Comparison of ENCODE assay signal across 26 mouse cellular contexts in the genomic region with DNA sequence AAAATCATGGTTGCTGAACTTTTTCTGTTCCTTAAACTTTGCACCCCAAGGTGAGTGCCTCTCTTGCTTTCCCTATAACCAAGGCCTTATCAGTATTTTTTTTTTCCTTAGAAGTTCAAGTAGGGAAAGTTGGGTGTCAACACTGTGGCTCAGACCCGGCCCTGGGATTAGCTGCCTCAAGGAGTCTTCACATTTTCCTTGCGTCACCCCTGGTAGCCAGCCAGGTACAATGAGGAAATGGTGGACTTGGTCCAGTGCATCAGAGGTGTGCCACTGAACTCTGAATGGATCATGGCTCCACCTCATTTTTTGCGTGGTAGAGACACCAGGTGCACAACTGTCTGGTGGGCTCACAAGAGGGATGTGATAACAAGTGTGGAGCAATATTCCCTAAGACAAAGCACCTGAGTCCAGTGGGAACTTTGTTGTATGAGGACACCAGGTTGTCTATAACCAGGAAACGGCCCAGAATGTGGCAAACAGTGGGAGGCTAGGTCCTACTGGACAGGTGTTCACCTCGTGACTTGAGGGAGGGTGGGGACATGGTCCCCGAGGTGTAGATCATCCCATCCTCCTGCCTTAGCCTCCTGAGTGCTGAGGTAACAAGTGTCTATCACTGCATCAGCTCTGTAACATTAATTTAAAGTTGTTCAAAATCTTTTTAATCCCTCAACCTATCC. TPM values are rescaled to one million over a fixed set of nuclear protein-coding genes. Genes with fewer than 3 reads are reported as not detected.
A peak's percentile ranks its signal among the peaks of the same experiment; 100 is the strongest.
DNase-seq lines count a peak whose midpoint lies in the region; ATAC-seq and TF ChIP-seq lines count a peak whose summit lies in the region.
"Had no signal": no experiment of that assay in that cellular context is flagged by ENCODE, and none has a peak within 500 bp of the region (broad histone marks: within the 10 kb centered on the region; RNA-seq: fewer than 3 reads in every experiment).

No protein-coding gene starts in this region.

- WGBS in heart, adult 2 months: 84% methylated on average over 6 of the region's 6 CpGs
- WGBS in stomach, postnatal 0 days: 74% methylated on average over 6 of the region's 6 CpGs
- WGBS in hindbrain, embryonic 13.5 days: 89% methylated on average over 6 of the region's 6 CpGs

- H3K27me3 ChIP-seq in heart, adult 2 months (ENCODE audit: control insufficient read depth, insufficient read depth, low read length): no peaks in the 10 kb centered on the region
- no peaks in the 10 kb centered on the region for H3K27me3 ChIP-seq in stomach, postnatal 0 days (ENCODE audit: control insufficient read depth, insufficient read depth, low read length)
- H3K27me3 ChIP-seq in hindbrain, embryonic 13.5 days: no peaks in the 10 kb centered on the region
- H3K27me3 ChIP-seq: hindbrain, embryonic 12.5 days; limb, embryonic 12.5 days; liver, embryonic 15.5 days; neural tube, embryonic 12.5 days had no signal

- TF ChIP-seq CTCF in heart, adult 2 months (IDR thresholded peaks at IDR 0.05): no peak
- no peak for TF ChIP-seq CTCF in stomach, postnatal 0 days (IDR thresholded peaks at IDR 0.05; ENCODE audit: low read depth)

- H3K4me3 ChIP-seq in heart, adult 2 months: no peak overlapping the region
- no peak overlapping the region for H3K4me3 ChIP-seq in stomach, postnatal 0 days (ENCODE audit: low read depth, low read length)
- no peak overlapping the region for H3K4me3 ChIP-seq in hindbrain, embryonic 13.5 days
- H3K4me3 ChIP-seq: gastrocnemius, adult 2 months; hindbrain, embryonic 12.5 days; limb, embryonic 12.5 days; liver, embryonic 15.5 days; neural tube, embryonic 12.5 days had no signal

- no peak overlapping the region for H3K9ac ChIP-seq in heart, adult 2 months (ENCODE audit: low read depth, low read length)
- no peak overlapping the region for H3K9ac ChIP-seq in stomach, postnatal 0 days (ENCODE audit: low read length)
- H3K9ac ChIP-seq in hindbrain, embryonic 13.5 days: no peak overlapping the region
- H3K9ac ChIP-seq: hindbrain, embryonic 12.5 days; limb, embryonic 12.5 days; liver, embryonic 15.5 days; neural tube, embryonic 12.5 days had no signal

- no peak overlapping the region for H3K27ac ChIP-seq in heart, adult 2 months
- H3K27ac ChIP-seq in stomach, postnatal 0 days (replicated peaks): no peak overlapping the region
- no peak overlapping the region for H3K27ac ChIP-seq in hindbrain, embryonic 13.5 days
- H3K27ac ChIP-seq: gastrocnemius, adult 2 months; hindbrain, embryonic 12.5 days; liver, embryonic 15.5 days; macrophage; neural tube, embryonic 12.5 days had no signal

- no peaks in the 10 kb centered on the region for H3K79me2 ChIP-seq in heart, adult 2 months (replicated peaks; ENCODE audit: control insufficient read depth, insufficient read depth, low read length)

- peaks cover 6% of the 10 kb centered on the region for H3K36me3 ChIP-seq in heart, adult 2 months (ENCODE audit: control insufficient read depth, insufficient read depth, low read length)
- H3K36me3 ChIP-seq in stomach, postnatal 0 days (ENCODE audit: control insufficient read depth, insufficient read depth, low read length): no peaks in the 10 kb centered on the region
- H3K36me3 ChIP-seq in hindbrain, embryonic 13.5 days: no peaks in the 10 kb centered on the region
- H3K36me3 ChIP-seq: G1E; hindbrain, embryonic 12.5 days; limb, embryonic 12.5 days; liver, embryonic 15.5 days; neural tube, embryonic 12.5 days had no signal

- TF ChIP-seq POLR2A in heart, adult 2 months (IDR thresholded peaks at IDR 0.05; ENCODE audit: insufficient read depth, low read depth, low read length): no peak

- no peaks in the 10 kb centered on the region for H3K9me3 ChIP-seq in stomach, postnatal 0 days (ENCODE audit: control insufficient read depth, low read length)
- no peaks in the 10 kb centered on the region for H3K9me3 ChIP-seq in hindbrain, embryonic 13.5 days
- H3K9me3 ChIP-seq: G1E; hindbrain, embryonic 12.5 days; limb, embryonic 12.5 days; liver, embryonic 15.5 days; neural tube, embryonic 12.5 days had no signal

- DNase-seq in heart, adult 11 months: peak; percentile 86
- DNase-seq in heart, adult 2 months: no peak
- DNase-seq in lung, adult 18-20 months: peak; percentile 85 to 89
- peak; percentile 72 for DNase-seq in lung, postnatal 14 days
- peak; percentile 56 for DNase-seq in stomach, postnatal 0 days (ENCODE audit: low spot score)
- DNase-seq in left cerebral cortex, postnatal 4 days: no peak
- no peak for DNase-seq in spleen, adult 12 weeks (ENCODE audit: low spot score)
- DNase-seq: adrenal gland, postnatal 10 days; cerebellum, adult 11 months; cerebellum, adult 9-10 months; cerebellum, postnatal 36 days; gastrocnemius, adult 2 months; heart, postnatal 36 days; kidney, adult 18-20 months; kidney, postnatal 4 days; right cerebral cortex, postnatal 4 days had no signal

- no peak overlapping the region for H3K4me2 ChIP-seq in stomach, postnatal 0 days (replicated peaks; ENCODE audit: low read depth)
- no peak overlapping the region for H3K4me2 ChIP-seq in hindbrain, embryonic 13.5 days
- H3K4me2 ChIP-seq: heart, embryonic 11.5 days; hindbrain, embryonic 12.5 days; limb, embryonic 12.5 days; liver, embryonic 15.5 days; neural tube, embryonic 12.5 days had no signal

- no peak for TF ChIP-seq EP300 in heart, adult 2 months (IDR thresholded peaks at IDR 0.05; ENCODE audit: insufficient read depth, low read depth, low read length)
- no peak for TF ChIP-seq EP300 in stomach, postnatal 0 days (optimal IDR thresholded peaks at IDR 0.05)

- H3K4me1 ChIP-seq in heart, adult 2 months (ENCODE audit: control insufficient read depth, insufficient read depth, low read length): peaks cover 5% of the 10 kb centered on the region
- no peaks in the 10 kb centered on the region for H3K4me1 ChIP-seq in stomach, postnatal 0 days (replicated peaks; ENCODE audit: control insufficient read depth, insufficient read depth)
- no peaks in the 10 kb centered on the region for H3K4me1 ChIP-seq in hindbrain, embryonic 13.5 days (replicated peaks)
- H3K4me1 ChIP-seq: hindbrain, embryonic 12.5 days; liver, embryonic 15.5 days; neural tube, embryonic 12.5 days had no signal

- peak; percentile 79 for ATAC-seq in stomach, postnatal 0 days (ENCODE audit: low FRiP score, low TSS enrichment)
- ATAC-seq in hindbrain, embryonic 13.5 days (ENCODE audit: low FRiP score): no peak
- ATAC-seq: forebrain, embryonic 14.5 days; midbrain, embryonic 16.5 days had no signal

- intact Hi-C loops in heart, adult 2 months (cut with DNase I): no loop called here
- intact Hi-C loops in left cerebral cortex, postnatal 4 days (cut with DNase I): no loop called here

RNA-seq across cellular contexts. Expression of a gene that starts 10.2 kb away (rescaled TPM):
- total RNA-seq in heart, adult 2 months (2021): 10 to 100 TPM in 1 of 2 experiments, 1 to 10 TPM in 1; 9.8 to 12.2 TPM
- 6.8 and 13.8 TPM in 2 replicates for polyA plus RNA-seq in heart, adult 2 months (2012; rRNA removed)
- polyA plus RNA-seq in stomach, postnatal 0 days (2015; fragmentation: Nextera tagmentation; extraction: Ambion mirVana): 13.1 and 13.5 TPM in 2 replicates
- 10 to 100 TPM; 13.8 to 17.2 TPM for total RNA-seq in left cerebral cortex, postnatal 4 days (2021)
- polyA plus RNA-seq in hindbrain, embryonic 13.5 days (2015; fragmentation: Nextera tagmentation; extraction: Ambion mirVana): 3.0 and 3.3 TPM in 2 replicates
- polyA plus RNA-seq: G1E; liver, embryonic 15.5 days; macrophage had no signal

Comparison
In these comparisons a context has a peak if more than half of its experiments do, and no peak if none do; other contexts are left out.
1. DNase-seq: peak in heart, adult 11 months (single experiment), lung, adult 18-20 months (2 of 2), lung, postnatal 14 days (single experiment) and stomach, postnatal 0 days (single experiment); none in heart, adult 2 months (0 of 2), left cerebral cortex, postnatal 4 days (single experiment) and spleen, adult 12 weeks (single experiment).